Mouse (Mus musculus): ENCODE measurements at regions not wholly inside any gene's neighbourhood (a gene's known extent, or its start where the extent isn't known, plus 50 kb on each side); places are given as distances from the start of the nearest gene placed in this dataset.

GRCm38 (mm10) chr8:113466683-113467082 lies 168.7 kb upstream of the Mon1b start:
- TF ChIP-seq EP300 (IDR thresholded peaks at IDR 0.05) (no peak), CTCF (IDR thresholded peaks at IDR 0.05) (no peak)

All from lung, postnatal 0 days (tissue).